Mouse (Mus musculus) brain, embryonic 14.5 days (tissue): ENCODE results near the gene Ttc28.

Experiments
- CTCF ChIP-seq: fragments of 200-500 bp; IDR thresholded peaks from 2 replicates; pipeline ENCODE4 v1.5.1; 2012; ENCODE audit warnings: inconsistent platforms, mild to moderate bottlenecking, moderate library complexity, borderline replicate concordance; ENCODE audit not compliant: insufficient read depth, insufficient read length; ENCODE audit errors: extremely low read depth
- POLR2A ChIP-seq: fragments of 200-500 bp; IDR thresholded peaks from 2 replicates; pipeline ENCODE4 v1.6.1; 2012; ENCODE audit warnings: mild to moderate bottlenecking, inconsistent platforms, borderline replicate concordance; ENCODE audit not compliant: poor library complexity, insufficient read depth, insufficient read length, severe bottlenecking; ENCODE audit errors: extremely low read depth

- TF ChIP-seq CTCF (no peak), POLR2A (no peak)
These were observed 395.3 kb downstream of the Ttc28 start for GRCm38 (mm10) chr5:111274948-111275347.
